Mouse (Mus musculus) heart, postnatal 0 days (tissue): ENCODE measurements at regions not wholly inside any gene's neighbourhood (a gene's known extent, or its start where the extent isn't known, plus 50 kb on each side); places are given as distances from the start of the nearest gene placed in this dataset.

Experiments used
- ATAC-seq: fragments of 200-750 bp; cut with Nextera tagmentation; 2 replicates; pipeline ENCODE4 v1.8.0; 2017; ENCODE audit warnings: low read depth, moderate number of reproducible peaks, moderate library complexity; ENCODE audit not compliant: insufficient read depth
- DNase-seq: peaks from one replicate; pipeline ENCODE4 v3.0.0-alpha.2; 2016; ENCODE audit warnings: low spot score
- H3K27ac ChIP-seq: fragments of 300-500 bp; sonication (generic); 2 replicates; pipeline ENCODE4 v1.5.1; 2014; ENCODE audit warnings: low read depth, mild to moderate bottlenecking
- H3K27me3 ChIP-seq: fragments of 300-500 bp; sonication (generic); 2 replicates; pipeline ENCODE4 v1.6.1; 2014; ENCODE audit warnings: low read length, mixed read lengths; ENCODE audit not compliant: control insufficient read depth, insufficient read depth
- H3K36me3 ChIP-seq: fragments of 300-500 bp; sonication (generic); replicated peaks from 2 replicates; pipeline ENCODE4 v1.6.1; 2014; ENCODE audit warnings: low read length, mixed read lengths; ENCODE audit not compliant: control insufficient read depth, insufficient read depth
- H3K4me1 ChIP-seq: fragments of 300-500 bp; sonication (generic); 2 replicates; pipeline ENCODE4 v1.6.1; 2014; ENCODE audit warnings: antibody characterized with exemption; ENCODE audit not compliant: control insufficient read depth, insufficient read depth
- H3K4me2 ChIP-seq: fragments of 300-500 bp; sonication (generic); 2 replicates; pipeline ENCODE4 v1.6.1; 2014; ENCODE audit warnings: low read depth, mild to moderate bottlenecking, low read length, moderate library complexity
- H3K4me3 ChIP-seq: fragments of 300-500 bp; sonication (generic); 2 replicates; pipeline ENCODE4 v1.5.1; 2014; ENCODE audit warnings: low read depth, low read length
- H3K9ac ChIP-seq: fragments of 300-500 bp; sonication (generic); replicated peaks from 2 replicates; pipeline ENCODE4 v1.6.1; 2014; ENCODE audit warnings: low read depth, low read length, mixed read lengths
- H3K9me3 ChIP-seq: fragments of 300-500 bp; sonication (generic); replicated peaks from 2 replicates; pipeline ENCODE4 v1.6.1; 2016; ENCODE audit warnings: low read length; ENCODE audit not compliant: control insufficient read depth
- CTCF ChIP-seq: IDR thresholded peaks from 2 replicates; pipeline ENCODE4 v1.5.1; 2016; ENCODE audit warnings: antibody characterized with exemption, control low read depth, low read depth
- EP300 ChIP-seq: IDR thresholded peaks from 2 replicates; pipeline ENCODE4 v1.6.1; 2016; ENCODE audit warnings: antibody characterized with exemption, low read depth
- WGBS: fragments of 180-500 bp; shearing (Covaris S2); extraction: QIAGEN DNeasy Blood & Tissue Kit; methylation state at CpG from one replicate; pipeline ENCODE4 v1.1.7; 2014; 5-methylcytosine and 5-hydroxymethylcytosine counted together

DNA sequence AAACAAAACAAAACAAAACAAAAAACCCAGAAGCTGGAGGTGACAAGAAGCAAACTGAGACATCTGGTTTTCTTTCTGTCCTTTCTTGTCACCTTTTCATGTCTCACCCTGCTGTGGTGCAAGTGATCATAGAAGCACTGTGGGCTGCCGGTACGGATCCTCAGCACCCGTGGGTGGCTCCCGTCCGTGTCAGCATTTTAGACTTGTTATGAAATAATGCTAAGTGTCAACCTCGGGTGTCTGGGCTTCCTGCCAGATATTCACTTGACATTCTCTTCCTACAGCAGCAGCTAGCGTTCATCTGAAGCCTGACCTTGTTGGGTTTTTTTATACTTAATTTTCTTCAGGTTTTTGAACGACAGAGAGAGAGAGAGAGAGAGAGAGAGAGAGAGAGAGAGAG lies 404.7 kb downstream of the Pla2g4a start:
- DNase-seq (peak; percentile 60), ATAC-seq (peak; percentile 66)
- Histone ChIP-seq H3K9ac (no peak overlapping the region), H3K4me3 (peak overlapping the region; percentile 16; the same call in 1 of the 2 replicates), H3K4me1 (no peaks in the 10 kb centered on the region), H3K36me3 (no peaks in the 10 kb centered on the region), H3K27me3 (no peaks in the 10 kb centered on the region), H3K27ac (no peak overlapping the region), H3K9me3 (no peaks in the 10 kb centered on the region), H3K4me2 (peak overlapping the region; percentile 20)
- 22% methylated on average over 8 of the region's 8 CpGs for WGBS
- no peak for TF ChIP-seq CTCF
- TF ChIP-seq EP300, result no peak

GRCm38 (mm10) chr1:149555355-149556007 lies 405.6 kb downstream of the Pla2g4a start:
- Histone ChIP-seq H3K36me3 (no peaks in the 10 kb centered on the region), H3K9me3 (no peaks in the 10 kb centered on the region), H3K9ac (no peak overlapping the region), H3K27ac (no peak overlapping the region), H3K4me1 (no peaks in the 10 kb centered on the region), H3K4me3 (no peak overlapping the region), H3K27me3 (no peaks in the 10 kb centered on the region), H3K4me2 (no peak overlapping the region)
- TF ChIP-seq CTCF, result no peak
- TF ChIP-seq EP300, result no peak
- DNase-seq, result no peak
- 77% methylated on average over 6 of the region's 6 CpGs for WGBS
- ATAC-seq, result no peak

GRCm38 (mm10) chr1:149546076-149546475 lies 415.0 kb downstream of the Pla2g4a start:
- Histone ChIP-seq H3K4me1 (no peaks in the 10 kb centered on the region), H3K9ac (no peak overlapping the region), H3K27me3 (no peaks in the 10 kb centered on the region), H3K9me3 (no peaks in the 10 kb centered on the region), H3K4me3 (no peak overlapping the region), H3K4me2 (no peak overlapping the region), H3K36me3 (no peaks in the 10 kb centered on the region), H3K27ac (no peak overlapping the region)
- DNase-seq (no peak), ATAC-seq (no peak)
- no peak for TF ChIP-seq EP300
- TF ChIP-seq CTCF, result no peak
- WGBS, result 87% methylated on average over 3 of the region's 3 CpGs

- no peak overlapping the region for H3K4me2 ChIP-seq
- no peak overlapping the region for H3K4me3 ChIP-seq
- H3K9ac ChIP-seq, result no peak overlapping the region
- 37% methylated on average over 2 of the region's 2 CpGs for WGBS
- no peak for TF ChIP-seq EP300
- TF ChIP-seq CTCF, result peak; percentile 52
- DNase-seq, result peak; percentile 24
- no peaks in the 10 kb centered on the region for H3K27me3 ChIP-seq
- no peak overlapping the region for H3K27ac ChIP-seq
- H3K9me3 ChIP-seq, result no peaks in the 10 kb centered on the region
- H3K4me1 ChIP-seq, result no peaks in the 10 kb centered on the region
- no peaks in the 10 kb centered on the region for H3K36me3 ChIP-seq
- ATAC-seq, result no peak
Measured at GRCm38 (mm10) chr1:149541386-149541785, 419.7 kb downstream of the Pla2g4a start.

- Histone ChIP-seq H3K9ac (no peak overlapping the region), H3K9me3 (no peaks in the 10 kb centered on the region), H3K4me3 (no peak overlapping the region), H3K27ac (no peak overlapping the region), H3K36me3 (no peaks in the 10 kb centered on the region), H3K4me2 (no peak overlapping the region), H3K27me3 (no peaks in the 10 kb centered on the region), H3K4me1 (no peaks in the 10 kb centered on the region)
- DNase-seq, result no peak
- WGBS, result 80% methylated on average over 3 of the region's 3 CpGs
- no peak for TF ChIP-seq EP300
- TF ChIP-seq CTCF, result no peak
- ATAC-seq, result no peak
Measured at GRCm38 (mm10) chr1:149533651-149534050, 427.4 kb downstream of the Pla2g4a start.
